Mouse (Mus musculus): ENCODE results near the gene Psmd9.
"Not testable (repeated sequence)": the region's sequence is repeated elsewhere in the genome, so short reads cannot be mapped to it uniquely, and the experiment has no call there.

Psmd9 gene

DNA sequence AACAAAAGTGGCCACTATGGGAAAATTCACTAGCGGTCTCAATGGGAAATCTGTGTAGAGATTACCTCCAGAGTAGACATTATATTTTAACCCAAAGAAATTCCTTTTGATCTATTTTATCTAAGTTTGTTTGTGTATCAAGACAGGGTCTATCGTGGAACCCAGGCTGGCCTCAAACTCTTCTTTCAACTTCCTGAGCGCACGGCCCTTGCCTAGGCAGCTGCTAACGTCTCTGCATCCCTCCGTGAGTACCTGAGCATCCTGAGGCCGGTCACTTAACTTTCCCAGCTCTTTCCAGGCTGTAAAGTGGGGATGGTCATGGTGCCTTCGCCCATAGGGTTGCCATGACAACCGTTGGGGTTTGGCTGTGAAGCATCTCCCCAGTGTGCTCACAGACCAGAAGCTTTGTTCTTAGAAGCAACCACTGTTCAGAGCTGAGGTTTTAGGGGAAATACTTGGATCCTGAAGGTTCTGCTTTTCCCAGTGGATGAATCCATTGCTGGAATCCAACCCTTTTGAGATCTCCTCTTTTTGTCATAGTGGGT is 23.5 kb downstream of the Psmd9 start:
- no peak for DNase-seq (ENCODE audit: low spot score)

DNA sequence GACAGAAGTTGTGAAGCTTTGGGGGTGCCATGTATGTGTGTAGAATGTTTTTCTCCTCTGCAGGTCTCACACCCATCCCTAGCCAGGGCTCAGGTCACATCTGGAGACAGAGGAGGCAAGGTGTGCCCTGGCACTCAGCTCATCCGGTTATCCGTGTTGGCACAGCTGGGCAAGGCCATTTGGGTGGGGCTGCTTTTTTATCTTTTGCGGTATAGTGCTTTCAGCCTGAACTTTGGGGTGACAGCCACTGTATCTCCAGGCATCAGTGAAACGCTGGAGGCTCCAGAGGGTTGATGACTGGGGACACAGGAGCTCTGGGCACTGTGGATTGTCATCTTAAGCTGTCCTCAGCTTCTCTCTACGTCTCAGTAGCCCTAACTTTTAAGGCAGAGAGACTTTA is 24.2 kb downstream of the Psmd9 start:
- DNase-seq (ENCODE audit: low spot score) = no peak

DNA sequence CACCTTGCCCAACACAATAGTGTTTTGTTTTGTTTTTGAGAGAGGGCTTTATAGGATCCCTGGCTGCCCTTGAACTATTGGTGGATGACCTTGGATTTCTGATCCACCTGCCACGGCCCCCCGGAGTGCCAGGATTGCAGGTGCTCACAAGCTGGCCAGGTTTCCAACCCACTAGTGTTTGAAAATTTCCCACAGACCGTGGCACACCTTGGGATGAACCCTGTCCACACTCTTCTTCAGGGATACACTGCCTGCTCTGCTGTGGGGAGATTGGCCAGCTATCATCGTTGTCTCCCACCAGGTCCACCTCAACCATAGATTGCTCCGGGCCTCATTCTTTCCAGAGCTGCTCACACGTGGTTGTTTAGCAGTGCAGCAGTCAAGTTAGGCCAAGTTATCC is 25.6 kb downstream of the Psmd9 start:
- DNase-seq (ENCODE audit: low spot score) = no peak

DNA sequence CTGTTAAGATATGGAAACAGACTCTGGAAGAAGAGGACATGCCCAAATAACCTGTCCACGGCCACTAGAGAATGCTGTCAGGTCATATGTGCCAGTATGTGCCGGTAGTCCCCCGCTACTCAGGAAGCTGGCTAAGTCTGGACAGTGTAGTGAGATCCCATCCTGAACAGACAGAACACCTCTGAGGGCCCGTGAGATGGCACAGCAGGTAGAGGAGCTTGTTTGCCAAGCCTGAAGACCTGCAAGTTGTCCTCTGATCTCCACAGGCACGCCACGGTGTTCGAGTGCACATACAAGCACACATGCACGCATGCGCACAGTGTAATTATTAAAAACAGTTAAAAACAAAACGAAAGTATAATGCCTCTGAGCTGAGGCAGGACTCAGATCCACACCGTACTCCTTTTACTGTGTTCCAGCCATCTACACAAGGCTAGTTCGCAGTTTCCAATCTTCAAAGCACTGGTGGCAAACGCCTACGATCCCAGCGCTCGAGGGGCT is 26.3 kb downstream of the Psmd9 start:
- DNase-seq (ENCODE audit: low spot score) = no peak

DNA sequence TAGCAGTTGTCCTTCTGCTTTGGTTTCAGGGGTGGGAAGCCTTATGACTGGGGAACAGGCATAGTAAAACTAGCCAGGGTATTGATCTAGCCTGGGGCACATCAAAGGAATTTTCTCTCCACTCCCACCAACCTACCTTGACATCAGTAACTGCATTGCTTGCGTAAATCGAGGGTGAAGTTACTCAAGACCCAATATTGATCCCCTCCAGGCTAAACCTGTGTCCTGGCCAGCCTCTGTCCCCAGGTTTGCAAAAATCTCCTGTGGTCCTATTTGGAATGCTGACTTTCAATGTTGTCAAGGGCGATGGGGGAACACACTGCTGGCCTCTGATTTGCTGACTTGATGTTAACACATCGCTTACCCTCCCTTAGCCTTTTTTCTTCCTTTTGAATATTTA is 27.5 kb downstream of the Psmd9 start:
- no peak for DNase-seq (ENCODE audit: low spot score)

DNA sequence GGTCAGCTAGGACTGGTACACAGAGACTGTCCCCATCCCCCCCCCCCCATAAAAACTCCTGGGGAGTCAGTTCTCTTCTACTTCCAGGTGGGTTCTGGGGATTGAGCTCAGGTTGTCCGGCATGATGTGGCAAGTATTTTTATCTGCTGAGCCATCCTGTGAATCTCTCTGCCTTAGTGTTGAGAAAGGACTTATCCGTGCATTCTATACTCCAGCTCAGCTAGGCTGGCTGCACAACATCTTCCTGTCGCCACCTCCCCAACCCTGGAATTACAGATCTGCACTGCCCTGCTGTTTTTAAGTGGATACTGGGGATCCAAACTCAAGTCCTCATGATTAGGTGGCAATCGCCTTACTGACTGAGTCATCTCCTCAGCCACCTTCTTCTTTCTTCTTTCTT is 29.3 kb downstream of the Psmd9 start:
- no peak for DNase-seq (ENCODE audit: low spot score)

DNA sequence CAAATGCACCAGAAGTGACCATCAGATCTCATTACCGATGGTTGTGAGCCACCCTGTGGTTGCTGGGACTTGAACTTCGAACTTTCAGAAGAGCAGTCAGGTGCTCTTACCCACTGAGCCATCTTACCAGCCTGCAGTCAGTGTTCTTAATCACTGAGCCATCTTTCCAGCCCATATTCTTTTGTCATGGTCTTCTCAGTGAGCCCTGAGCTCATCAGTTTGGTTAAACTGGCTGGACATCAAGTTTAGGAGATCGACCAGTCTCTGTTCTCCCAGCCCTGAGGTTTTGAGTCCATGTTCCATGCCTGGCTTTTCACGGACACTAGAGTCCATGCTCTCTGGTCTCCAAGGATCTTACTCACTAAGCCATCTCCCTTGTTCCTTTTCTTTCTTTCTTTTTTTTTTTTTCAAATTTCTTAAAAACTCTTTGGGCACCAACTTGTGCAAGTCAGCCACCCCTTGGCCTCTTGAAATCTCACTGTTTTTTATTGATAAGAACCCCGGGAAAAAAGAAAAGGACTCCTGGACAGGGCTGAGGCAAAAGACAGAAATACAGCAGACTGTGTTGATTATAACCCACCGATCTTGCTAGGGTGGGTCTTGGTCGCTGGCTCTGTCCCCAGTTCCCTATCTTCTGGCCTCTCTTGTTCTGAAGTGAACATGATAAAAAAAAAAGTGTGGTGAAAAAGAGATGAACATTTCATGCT is 31.8 kb downstream of the Psmd9 start:
- not testable (repeated sequence) for DNase-seq (ENCODE audit: low spot score)

DNA sequence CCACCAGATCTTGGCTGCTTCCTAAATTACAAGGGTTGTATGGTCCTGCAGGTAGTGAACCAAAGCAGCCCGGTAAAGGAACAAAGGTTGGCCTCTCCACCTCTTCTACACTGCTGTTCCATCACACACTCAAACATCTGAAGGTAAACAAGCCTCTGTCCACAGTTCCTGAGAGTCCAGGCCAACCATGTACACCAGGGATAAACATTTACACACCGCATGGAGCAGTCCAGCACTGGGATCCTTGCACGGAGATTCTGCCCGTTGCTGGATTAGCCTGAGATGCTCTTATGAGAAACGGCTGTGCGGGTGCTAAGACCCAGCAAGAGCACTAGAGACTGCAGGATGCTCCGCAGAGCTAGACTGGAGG is 32.3 kb downstream of the Psmd9 start:
- no peak for DNase-seq (ENCODE audit: low spot score)

DNA sequence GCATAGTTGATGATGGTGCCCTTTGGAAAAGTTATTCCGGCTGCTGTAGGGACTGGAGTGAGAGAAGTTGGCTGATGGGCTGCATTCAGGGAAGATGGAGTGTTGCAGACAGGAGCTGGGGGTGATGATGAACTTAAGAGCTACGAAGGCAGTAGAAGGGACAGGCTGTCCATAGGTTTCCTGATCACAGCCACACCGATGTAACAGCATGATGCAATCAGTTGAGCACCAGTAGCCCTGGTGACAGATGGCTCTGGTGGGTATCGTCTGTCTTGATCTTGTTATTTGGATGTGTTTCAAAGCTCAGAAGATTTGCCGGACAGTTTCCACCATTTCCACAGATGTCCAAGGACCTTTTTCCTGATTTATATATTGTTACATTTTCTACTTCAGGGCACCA is 32.8 kb downstream of the Psmd9 start:
- no peak for DNase-seq (ENCODE audit: low spot score)

DNA sequence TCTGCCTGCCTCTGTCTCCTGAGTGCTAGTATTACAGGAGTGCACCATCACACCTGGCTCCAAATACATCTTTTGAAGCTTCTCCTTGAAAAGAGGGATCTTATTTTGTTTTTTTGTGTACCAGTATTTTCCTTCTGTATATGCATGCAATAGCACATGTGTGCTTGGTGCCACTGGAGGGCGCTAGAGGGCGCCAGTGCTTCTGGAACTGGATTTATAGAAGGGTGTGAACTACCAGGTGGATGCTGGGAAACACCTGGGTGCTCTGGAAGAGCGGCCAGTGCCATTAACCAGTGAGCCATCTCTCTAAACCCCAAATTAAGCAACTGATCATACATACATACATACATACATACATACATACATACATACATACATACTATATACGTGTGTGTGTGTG is 33.6 kb downstream of the Psmd9 start:
- DNase-seq (ENCODE audit: low spot score) = not testable (repeated sequence)

DNA sequence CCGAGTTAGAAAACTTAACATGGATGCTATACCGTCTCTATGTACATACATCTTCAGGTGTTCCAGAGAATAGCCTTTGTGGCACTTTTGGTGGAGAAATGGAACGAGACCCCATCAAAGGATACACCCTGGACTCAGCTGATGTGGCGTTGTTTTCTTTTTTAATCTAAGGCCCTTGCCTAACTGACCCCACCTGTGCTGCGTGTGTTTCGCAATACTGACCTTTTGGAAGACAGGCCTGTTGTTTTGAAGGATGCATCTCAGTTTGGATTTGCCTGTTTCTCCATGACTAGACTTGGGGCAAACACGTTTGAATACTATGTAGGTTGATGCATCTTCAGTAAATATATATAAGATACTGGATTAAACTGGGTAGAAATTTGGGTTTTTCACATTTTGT is 34.4 kb downstream of the Psmd9 start:
- not testable (repeated sequence) for DNase-seq (ENCODE audit: low spot score)

DNA sequence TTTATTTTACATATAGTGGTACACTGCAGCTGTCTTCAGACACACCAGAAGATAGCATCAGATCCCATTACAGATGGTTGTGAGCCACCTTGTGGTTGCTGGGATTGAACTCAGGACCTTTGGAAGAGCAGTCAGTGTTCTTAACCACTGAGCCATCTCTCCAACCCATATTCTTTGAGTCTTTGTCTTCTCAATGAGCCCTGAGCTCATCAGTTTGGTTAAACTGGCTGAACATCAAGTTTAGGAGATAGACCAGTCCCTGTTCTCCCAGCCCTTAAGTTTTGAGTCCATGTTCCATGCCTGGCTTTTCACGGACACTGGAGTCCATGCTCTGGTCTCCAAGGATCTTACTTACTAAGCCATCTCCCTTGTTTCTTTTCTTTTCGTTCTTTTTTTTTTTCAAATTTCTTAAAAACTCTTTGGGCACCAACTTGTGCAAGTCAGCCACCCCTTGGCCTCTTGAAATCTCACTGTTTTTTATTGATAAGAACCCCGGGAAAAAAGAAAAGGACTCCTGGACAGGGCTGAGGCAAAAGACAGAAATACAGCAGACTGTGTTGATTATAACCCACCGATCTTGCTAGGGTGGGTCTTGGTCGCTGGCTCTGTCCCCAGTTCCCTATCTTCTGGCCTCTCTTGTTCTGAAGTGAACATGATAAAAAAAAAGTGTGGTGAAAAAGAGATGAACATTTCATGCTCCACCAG is 53.3 kb downstream of the Psmd9 start:
- DNase-seq (ENCODE audit: low spot score) = not testable (repeated sequence)

DNA sequence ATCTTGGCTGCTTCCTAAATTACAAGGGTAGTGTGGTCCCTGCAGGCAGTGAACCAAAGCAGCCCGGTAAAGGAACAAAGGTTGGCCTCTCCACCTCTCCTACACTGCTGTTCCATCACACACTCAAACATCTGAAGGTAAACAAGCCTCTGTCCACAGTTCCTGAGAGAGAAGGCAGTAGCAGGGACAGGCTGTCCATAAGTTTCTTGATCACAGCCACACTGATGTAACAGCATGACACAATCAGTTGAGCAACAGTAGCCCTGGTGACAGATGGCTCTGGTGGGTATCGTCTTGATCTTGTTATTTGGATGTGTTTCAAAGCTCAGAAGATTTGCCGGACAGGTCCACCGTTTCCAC is 53.8 kb downstream of the Psmd9 start:
- no peak for DNase-seq (ENCODE audit: low spot score)

DNA sequence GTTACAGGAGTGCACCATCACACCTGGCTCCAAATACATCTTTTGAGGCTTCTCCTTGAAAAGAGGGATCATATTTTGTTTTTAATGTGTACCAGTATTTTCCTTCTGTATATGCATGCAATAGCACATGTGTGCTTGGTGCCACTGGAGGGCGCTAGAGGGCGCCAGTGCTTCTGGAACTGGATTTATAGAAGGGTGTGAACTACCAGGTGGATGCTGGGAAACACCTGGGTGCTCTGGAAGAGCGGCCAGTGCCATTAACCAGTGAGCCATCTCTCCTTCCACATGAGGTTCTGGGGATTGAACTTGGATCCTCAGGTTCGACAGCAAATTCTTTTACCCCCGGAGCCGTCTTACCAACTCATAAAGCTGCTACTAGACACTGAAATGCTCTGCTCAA is 54.6 kb downstream of the Psmd9 start:
- DNase-seq (ENCODE audit: low spot score) = not testable (repeated sequence)

DNA sequence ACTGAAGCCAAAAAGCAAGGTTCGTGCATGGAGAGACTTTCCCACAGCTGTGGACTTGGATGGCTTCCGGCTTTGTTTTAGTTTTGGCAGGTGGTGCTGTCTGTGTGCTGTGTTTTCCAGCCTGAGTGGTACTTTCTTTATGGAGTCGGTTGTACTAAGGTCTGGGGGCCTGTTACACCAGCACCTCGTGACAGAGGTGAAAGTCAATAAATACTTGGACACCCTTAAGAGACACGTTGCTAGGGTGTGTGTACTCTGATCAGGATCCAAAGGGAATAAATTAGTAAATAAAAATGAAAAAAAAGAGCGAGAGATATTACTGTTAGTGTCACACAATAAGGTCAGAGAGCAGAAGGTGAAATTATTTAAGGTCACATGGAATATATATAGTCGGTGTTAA is 57.6 kb downstream of the Psmd9 start:
- DNase-seq (ENCODE audit: low spot score) = no peak

DNA sequence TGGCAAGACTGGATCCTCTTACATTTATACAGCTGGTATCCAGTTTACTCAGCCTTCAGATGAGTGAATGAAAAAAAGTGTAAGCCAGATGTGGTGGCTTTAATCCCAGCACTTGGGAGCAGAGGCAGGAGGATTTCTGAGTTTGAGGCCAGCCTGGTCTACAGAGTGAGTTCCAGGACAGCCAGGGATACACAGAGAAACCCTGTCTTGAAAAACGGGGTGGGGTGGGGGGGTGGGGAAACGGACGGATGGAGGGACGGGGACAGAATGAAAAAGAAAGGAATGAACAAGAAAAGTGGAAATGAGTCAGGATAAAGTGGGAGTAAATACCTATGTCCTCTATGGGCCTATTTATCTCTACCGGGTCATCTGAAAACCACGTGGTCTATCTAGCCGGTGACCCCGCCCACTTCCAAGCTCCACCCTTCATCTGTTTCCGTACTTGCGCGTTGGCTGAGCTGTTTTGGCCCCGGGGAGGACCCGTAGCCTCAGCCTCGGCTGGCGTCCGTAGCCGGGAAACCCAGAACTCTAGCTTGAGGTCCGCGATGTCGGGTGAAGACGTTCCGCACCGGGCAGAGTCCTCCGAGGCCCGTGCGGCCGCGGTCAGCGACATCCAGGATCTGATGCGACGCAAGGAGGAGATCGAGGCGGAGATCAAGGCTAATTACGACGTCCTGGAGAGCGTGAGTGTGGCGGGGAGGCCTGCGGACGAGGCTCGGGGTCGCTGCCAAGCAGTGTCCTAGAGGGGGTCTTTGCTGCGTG is 58.7 kb downstream of the Psmd9 start:
- DNase-seq (ENCODE audit: low spot score) = peak; percentile 96

DNA sequence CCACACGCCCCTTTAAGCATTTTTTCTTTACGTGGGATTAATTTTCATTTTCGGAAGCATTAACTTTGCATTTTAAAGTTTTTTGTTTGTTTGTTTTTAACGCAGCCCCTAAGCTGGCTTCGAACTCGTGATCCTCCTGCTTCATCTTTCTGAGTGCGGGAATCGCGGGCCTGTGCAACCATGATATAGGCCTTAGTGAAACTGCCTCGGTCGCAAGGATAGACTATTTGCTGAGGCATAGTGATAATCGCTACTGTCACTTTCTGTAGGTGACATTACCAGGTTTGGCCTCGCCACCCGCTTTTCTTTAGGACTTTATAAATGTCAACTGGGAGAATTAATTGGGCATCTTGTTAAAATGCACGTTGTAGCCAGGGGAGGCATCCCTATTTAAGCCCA is 59.3 kb downstream of the Psmd9 start:
- no peak for DNase-seq (ENCODE audit: low spot score)

DNA sequence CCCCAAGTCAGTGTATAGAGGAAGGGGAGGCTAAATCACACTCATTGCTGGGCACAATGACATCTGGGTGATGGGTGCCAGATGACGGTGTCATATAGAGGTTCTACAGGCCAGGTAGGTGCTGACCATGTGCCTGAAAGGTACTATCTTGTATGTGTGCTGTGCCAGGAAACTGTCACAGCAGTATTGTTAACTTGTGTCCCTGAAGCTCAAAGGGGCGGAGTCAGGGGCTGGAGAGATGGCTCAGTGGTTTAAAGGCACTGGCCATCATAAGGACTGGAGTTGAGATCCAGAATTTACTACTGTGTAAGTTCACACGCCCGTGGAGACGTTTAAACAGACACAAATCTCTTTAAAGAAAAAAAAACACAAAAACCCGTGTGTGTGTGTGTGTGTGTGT is 60.1 kb downstream of the Psmd9 start:
- no peak for DNase-seq (ENCODE audit: low spot score)

DNA sequence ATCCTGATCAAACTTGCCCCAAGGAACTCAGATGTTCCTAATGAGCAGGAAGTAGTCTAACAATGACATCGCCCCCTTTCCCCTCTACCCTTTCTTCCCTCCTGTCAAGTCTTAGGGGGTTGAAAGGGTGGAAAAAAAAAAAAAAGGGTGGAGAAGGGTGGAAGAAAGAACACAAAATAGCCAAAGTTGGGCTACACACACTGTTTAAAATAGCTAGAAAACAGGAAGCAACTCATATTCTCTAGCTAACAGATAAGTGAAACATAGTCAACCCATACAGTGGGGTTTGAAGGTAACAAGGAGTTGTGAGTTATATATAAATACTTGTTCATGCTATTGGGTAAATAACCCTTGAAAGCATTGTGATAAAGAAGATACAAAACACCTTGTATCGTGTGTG is 63.0 kb downstream of the Psmd9 start:
- DNase-seq (ENCODE audit: low spot score) = no peak

DNA sequence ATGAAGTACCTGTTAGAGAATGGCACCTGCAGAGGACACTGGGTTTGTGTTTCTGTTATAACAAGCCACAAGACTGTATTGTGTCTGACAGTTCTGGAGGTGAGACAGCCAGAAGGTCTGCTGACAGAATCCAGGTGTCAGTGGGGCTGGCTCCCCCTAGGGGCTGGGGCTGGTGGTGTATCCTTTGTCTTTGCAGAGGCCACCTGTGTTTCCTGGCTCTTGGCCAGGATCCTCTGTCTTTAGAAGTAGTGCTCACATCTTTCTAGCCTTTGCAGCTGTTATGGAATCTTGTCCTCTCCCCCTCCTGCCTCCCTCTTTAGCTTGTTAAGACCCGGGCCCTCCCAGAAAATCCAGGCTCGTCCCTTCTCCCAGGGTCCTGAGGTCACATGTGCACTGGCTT is 66.5 kb downstream of the Psmd9 start:
- peak; percentile 45 for DNase-seq (ENCODE audit: low spot score)

DNA sequence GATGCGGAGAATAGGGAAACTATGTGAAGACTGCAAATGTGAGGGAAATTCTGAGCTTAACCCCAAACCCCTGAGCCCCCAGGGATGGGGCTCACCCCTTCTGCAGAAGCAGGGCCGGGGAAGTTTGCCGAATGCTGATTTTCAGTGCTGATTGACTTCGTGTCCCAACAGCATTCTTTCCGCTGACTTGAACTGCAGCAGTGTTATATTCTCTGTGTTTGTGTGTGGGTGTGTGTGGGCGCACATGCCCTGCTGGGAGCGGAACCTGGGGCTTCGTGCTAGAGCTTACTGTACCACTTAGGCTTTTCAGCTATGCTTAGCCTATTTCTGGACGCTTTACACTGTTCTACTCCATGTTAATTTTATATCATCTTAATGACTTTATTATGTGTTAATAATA is 67.2 kb downstream of the Psmd9 start:
- DNase-seq (ENCODE audit: low spot score) = no peak

DNA sequence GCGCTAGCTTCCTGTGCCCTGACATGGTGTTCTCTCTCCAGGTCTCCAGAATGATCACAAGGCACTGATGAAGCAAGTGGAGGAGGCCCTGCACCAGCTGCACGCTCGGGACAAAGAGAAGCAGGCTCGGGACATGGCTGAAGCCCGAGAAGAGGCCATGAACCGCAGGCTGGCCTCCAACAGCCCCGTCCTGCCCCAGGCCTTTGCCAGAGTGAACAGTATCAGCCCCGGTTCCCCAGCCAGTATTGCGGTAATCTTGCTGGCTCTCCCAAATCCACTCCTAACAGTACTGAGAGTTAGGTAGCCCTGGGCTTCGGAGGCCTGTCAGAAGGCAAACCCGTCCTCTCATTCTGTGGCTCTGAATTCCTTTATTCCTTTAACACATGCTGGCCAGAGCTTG is 70.3 kb downstream of the Psmd9 start:
- DNase-seq (ENCODE audit: low spot score) = no peak

DNA sequence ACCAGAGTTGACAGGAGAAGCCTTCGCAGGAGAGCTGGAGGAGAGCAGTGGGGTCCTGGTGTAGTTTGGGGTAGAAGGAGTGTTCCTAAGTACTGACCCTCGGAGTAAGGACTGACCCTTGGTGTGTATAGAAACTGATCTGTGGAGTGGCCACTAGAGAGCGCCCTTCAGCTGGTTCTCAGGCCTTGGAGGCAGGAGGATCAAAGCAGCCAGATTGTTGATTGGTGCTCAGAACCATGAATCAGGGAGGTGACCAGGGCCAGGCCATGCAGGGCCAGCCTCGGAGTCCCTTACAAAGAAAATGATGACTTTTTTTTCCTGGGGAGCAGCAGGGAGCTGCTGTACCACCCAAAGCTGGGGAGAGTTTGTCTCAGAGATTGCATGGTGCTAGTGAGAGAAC is 76.3 kb downstream of the Psmd9 start:
- DNase-seq (ENCODE audit: low spot score) = peak; percentile 81

All from embryo, embryonic 10.5 days (tissue).